Mouse (Mus musculus) heart, adult 9 months (tissue): ENCODE results near the gene Tnfaip8l2.

Experiments
- DNase-seq, 2 experiments: peaks; one replicate each; pipeline ENCODE4 v3.0.0; 2022; ENCODE audit warnings: low spot score in 2 of 2

The Tnfaip8l2 gene

GRCm38 (mm10) chr3:95141952-95142616 lies at the start of gene Tnfaip8l2:
TSS of gene Tnfaip8l2 (minus strand) at chr3:95142360.
- DNase-seq: no peak

GRCm38 (mm10) chr3:95186888-95187287 lies 44.7 kb upstream of the Tnfaip8l2 start:
- no peak for DNase-seq

- no peak for DNase-seq
Observed at GRCm38 (mm10) chr3:95186100-95186499, 43.9 kb upstream of the Tnfaip8l2 start.

GRCm38 (mm10) chr3:95184796-95185577 lies 42.8 kb upstream of the Tnfaip8l2 start:
- DNase-seq: no peak

GRCm38 (mm10) chr3:95181841-95182240 lies 39.7 kb upstream of the Tnfaip8l2 start:
- no peak for DNase-seq

GRCm38 (mm10) chr3:95179890-95180289 lies 37.7 kb upstream of the Tnfaip8l2 start:
- no peak for DNase-seq

- no peak for DNase-seq
Observed at GRCm38 (mm10) chr3:95178948-95179347, 36.8 kb upstream of the Tnfaip8l2 start.

- no peak for DNase-seq
Observed at GRCm38 (mm10) chr3:95177583-95177982, 35.4 kb upstream of the Tnfaip8l2 start.

- DNase-seq: no peak
Observed at GRCm38 (mm10) chr3:95176500-95176899, 34.3 kb upstream of the Tnfaip8l2 start.

GRCm38 (mm10) chr3:95174011-95174592 lies 31.9 kb upstream of the Tnfaip8l2 start:
- peak; percentile 52 to 86 for DNase-seq

- DNase-seq: peak; percentile 13 to 26
Observed at GRCm38 (mm10) chr3:95173256-95173949, 31.2 kb upstream of the Tnfaip8l2 start.

GRCm38 (mm10) chr3:95172526-95173255 lies 30.5 kb upstream of the Tnfaip8l2 start:
- no peak for DNase-seq

- no peak for DNase-seq
Observed at GRCm38 (mm10) chr3:95171105-95171504, 28.9 kb upstream of the Tnfaip8l2 start.

- no peak for DNase-seq
Observed at GRCm38 (mm10) chr3:95169996-95170395, 27.8 kb upstream of the Tnfaip8l2 start.

- no peak for DNase-seq
Observed at GRCm38 (mm10) chr3:95164840-95165239, 22.7 kb upstream of the Tnfaip8l2 start.

GRCm38 (mm10) chr3:95164256-95164550 lies 22.0 kb upstream of the Tnfaip8l2 start:
- DNase-seq: no peak

- DNase-seq: peak in 1 of 2 experiments; percentile 14
Observed at GRCm38 (mm10) chr3:95163419-95164255, 21.5 kb upstream of the Tnfaip8l2 start.

GRCm38 (mm10) chr3:95162345-95162628 lies 20.1 kb upstream of the Tnfaip8l2 start:
- DNase-seq: no peak

GRCm38 (mm10) chr3:95161618-95162344 lies 19.6 kb upstream of the Tnfaip8l2 start:
- no peak for DNase-seq

- DNase-seq: no peak
Observed at GRCm38 (mm10) chr3:95161041-95161551, 18.9 kb upstream of the Tnfaip8l2 start.
